In the genomic region with DNA sequence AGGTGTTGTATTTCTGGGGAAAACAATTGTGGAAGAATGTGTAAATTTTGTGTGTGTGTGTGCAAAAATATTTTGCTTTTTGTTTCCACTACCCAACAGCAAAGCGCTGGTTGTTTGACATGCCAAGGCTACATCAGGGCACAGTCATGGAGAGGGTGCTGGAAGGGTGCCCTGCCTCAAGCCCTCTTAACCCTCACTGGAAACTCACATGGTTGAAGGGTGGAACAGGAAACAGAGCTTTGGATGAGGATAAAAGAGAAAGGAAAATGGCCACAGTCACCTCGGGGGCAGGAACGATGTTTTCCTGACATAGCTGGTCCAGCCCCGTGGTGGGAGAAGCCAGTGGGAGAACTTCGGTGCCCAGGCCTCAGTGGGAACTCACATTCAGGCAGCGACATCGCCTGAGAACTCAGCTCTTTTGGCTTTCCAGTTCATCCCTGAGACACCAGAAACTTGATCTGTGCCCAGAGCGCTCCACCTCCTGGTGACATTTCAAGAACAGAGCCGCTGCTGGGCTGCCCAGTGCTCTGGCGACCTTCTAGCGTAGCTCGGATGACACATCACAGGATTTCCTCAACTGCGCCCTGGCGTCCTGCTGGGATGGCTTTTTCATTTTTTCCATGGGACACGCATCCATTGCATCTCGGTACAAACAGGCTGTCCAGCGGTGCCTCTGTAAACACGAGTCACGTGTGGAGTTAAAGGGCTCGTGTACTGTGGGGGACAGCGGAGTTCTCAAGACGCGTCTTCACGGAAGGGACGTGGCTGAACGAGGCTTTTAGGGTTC, we compare ENCODE assay signal across 8 mouse cellular contexts. TPM values are rescaled to one million over a fixed set of nuclear protein-coding genes. Genes with fewer than 3 reads are reported as not detected.
A peak's percentile ranks its signal among the peaks of the same experiment; 100 is the strongest.
DNase-seq lines count a peak whose midpoint lies in the region; TF ChIP-seq lines count a peak whose summit lies in the region.

No protein-coding gene starts in this region.

- peak; percentile 39 for DNase-seq in ZHBTc4 (ENCODE audit: low read depth, low spot score)
- peak; percentile 58 for DNase-seq in embryo, embryonic 10 days (ENCODE audit: low spot score)
- DNase-seq in heart, postnatal 10 days, result peak; percentile 43 to 56
- peak; percentile 58 to 64 for DNase-seq in kidney, postnatal 36 days
- DNase-seq in mesoderm, embryonic 11.5 days (ENCODE audit: low read depth, low spot score), result peak; percentile 23
- DNase-seq in layer of hippocampus, adult 2 months (ENCODE audit: low spot score in 2 of 2), result no peak
- DNase-seq in c-Kit-positive CD71-positive TER-119-positive erythroid progenitor cells, embryonic 14.5 days (ENCODE audit: low spot score), result no peak
- no peak for DNase-seq in left cerebral cortex, adult 2 months (ENCODE audit: extremely low spot score in 1 of 2, low spot score in 2 of 2)

- intact Hi-C loops in heart, postnatal 10 days (cut with DNase I), result no loop called here
- intact Hi-C loops in left cerebral cortex, adult 2 months (cut with DNase I), result no loop called here

- H3K27ac ChIP-seq in layer of hippocampus, adult 2 months, result no peak overlapping the region
- H3K27ac ChIP-seq in left cerebral cortex, adult 2 months, result no peak overlapping the region

- no peak; the same call in 1 of the 2 replicates for TF ChIP-seq CTCF in layer of hippocampus, adult 2 months (conservative IDR thresholded peaks at IDR 0.05)
- TF ChIP-seq CTCF in left cerebral cortex, adult 2 months (IDR thresholded peaks at IDR 0.05), result no peak; the same call in none of the 2 replicates

- no peak overlapping the region; the same call in 1 of the 2 replicates for H3K4me3 ChIP-seq in layer of hippocampus, adult 2 months
- H3K4me3 ChIP-seq in left cerebral cortex, adult 2 months, result no peak overlapping the region

RNA-seq across cellular contexts. Expression of gene Ptpn3, which starts 6.8 kb away (rescaled TPM):
- 10 to 100 TPM; 25.2 to 26.1 TPM for total RNA-seq in heart, postnatal 10 days (2021)
- 10 to 100 TPM; 76.6 to 92.1 TPM for total RNA-seq in layer of hippocampus, adult 2 months (2021)
- total RNA-seq in left cerebral cortex, adult 2 months (2021), result 10 to 100 TPM; 68.4 to 77.7 TPM

Comparison
In these comparisons a context has a peak if more than half of its experiments do, and no peak if none do; other contexts are left out.
1. DNase-seq: peak in ZHBTc4 (single experiment), embryo, embryonic 10 days (single experiment), heart, postnatal 10 days (2 of 2), kidney, postnatal 36 days (2 of 2) and mesoderm, embryonic 11.5 days (single experiment); none in layer of hippocampus, adult 2 months (0 of 2), c-Kit-positive CD71-positive TER-119-positive erythroid progenitor cells, embryonic 14.5 days (single experiment) and left cerebral cortex, adult 2 months (0 of 2).